Mouse (Mus musculus) limb, embryonic 12.5 days (tissue): ENCODE measurements around the gene Gtf2ird2. TPM values are rescaled to one million over a fixed set of nuclear protein-coding genes. Genes with fewer than 3 reads are reported as not detected.

Source experiments
- ATAC-seq: fragments of 200-750 bp; cut with Nextera tagmentation; 2 replicates; pipeline ENCODE4 v1.8.0; 2017; ENCODE audit warnings: low read depth, moderate TSS enrichment; ENCODE audit not compliant: insufficient number of reproducible peaks, insufficient read depth, low FRiP score, low TSS enrichment
- H3K27ac ChIP-seq: fragments of 300-500 bp; sonication (generic); 2 replicates; pipeline ENCODE4 v1.5.1; 2016; ENCODE audit warnings: mild to moderate bottlenecking, moderate library complexity
- H3K27me3 ChIP-seq: fragments of 300-500 bp; sonication (generic); 2 replicates; pipeline ENCODE4 v1.6.1; 2016; ENCODE audit warnings: mild to moderate bottlenecking, moderate library complexity
- H3K36me3 ChIP-seq: fragments of 300-500 bp; sonication (generic); 2 replicates; pipeline ENCODE4 v1.6.1; 2016; ENCODE audit warnings: mild to moderate bottlenecking, moderate library complexity
- H3K4me1 ChIP-seq: fragments of 300-500 bp; sonication (generic); replicated peaks from 2 replicates; pipeline ENCODE4 v1.6.1; 2016
- H3K4me2 ChIP-seq: fragments of 300-500 bp; sonication (generic); 2 replicates; pipeline ENCODE4 v1.6.1; 2016; ENCODE audit warnings: mild to moderate bottlenecking, moderate library complexity
- H3K4me3 ChIP-seq: fragments of 300-500 bp; sonication (generic); replicated peaks from 2 replicates; pipeline ENCODE4 v1.5.1; 2016; ENCODE audit warnings: mild to moderate bottlenecking
- H3K9ac ChIP-seq: fragments of 300-500 bp; sonication (generic); replicated peaks from 2 replicates; pipeline ENCODE4 v1.6.1; 2016; ENCODE audit warnings: mild to moderate bottlenecking, moderate library complexity
- H3K9me3 ChIP-seq: fragments of 300-500 bp; sonication (generic); 2 replicates; pipeline ENCODE4 v1.6.1; 2016; ENCODE audit warnings: mild to moderate bottlenecking, moderate library complexity
- WGBS: fragments of 180-500 bp; shearing (Covaris S2); methylation state at CpG from one replicate; pipeline ENCODE4 v1.1.7; 2016; 5-methylcytosine and 5-hydroxymethylcytosine counted together
- polyA plus RNA-seq: library from polyadenylated mRNA; unstranded; fragments of >200 nt; fragmentation: Nextera tagmentation; extraction: Ambion mirVana; gene quantifications from 2 replicates; pipeline ENCODE4 v1.2.1, GENCODE M21; 2016

Gtf2ird2 gene
- polyA plus RNA-seq, 1 experiment from 2014 or later, result 13.2 TPM

GRCm38 (mm10) chr5:134221708-134222150 lies 37.9 kb downstream of the Gtf2ird2 start:
- 2% methylated on average over 35 of the region's 36 CpGs for WGBS
- Histone ChIP-seq H3K4me1 (peaks cover 17% of the 10 kb centered on the region), H3K36me3 (peaks cover 9% of the 10 kb centered on the region), H3K9ac (peak overlapping the region; percentile 72), H3K27ac (no peak overlapping the region), H3K27me3 (peaks cover 22% of the 10 kb centered on the region), H3K9me3 (no peaks in the 10 kb centered on the region), H3K4me2 (peak overlapping the region; percentile 73), H3K4me3 (peak overlapping the region; percentile 41)
- ATAC-seq, result no peak

DNA sequence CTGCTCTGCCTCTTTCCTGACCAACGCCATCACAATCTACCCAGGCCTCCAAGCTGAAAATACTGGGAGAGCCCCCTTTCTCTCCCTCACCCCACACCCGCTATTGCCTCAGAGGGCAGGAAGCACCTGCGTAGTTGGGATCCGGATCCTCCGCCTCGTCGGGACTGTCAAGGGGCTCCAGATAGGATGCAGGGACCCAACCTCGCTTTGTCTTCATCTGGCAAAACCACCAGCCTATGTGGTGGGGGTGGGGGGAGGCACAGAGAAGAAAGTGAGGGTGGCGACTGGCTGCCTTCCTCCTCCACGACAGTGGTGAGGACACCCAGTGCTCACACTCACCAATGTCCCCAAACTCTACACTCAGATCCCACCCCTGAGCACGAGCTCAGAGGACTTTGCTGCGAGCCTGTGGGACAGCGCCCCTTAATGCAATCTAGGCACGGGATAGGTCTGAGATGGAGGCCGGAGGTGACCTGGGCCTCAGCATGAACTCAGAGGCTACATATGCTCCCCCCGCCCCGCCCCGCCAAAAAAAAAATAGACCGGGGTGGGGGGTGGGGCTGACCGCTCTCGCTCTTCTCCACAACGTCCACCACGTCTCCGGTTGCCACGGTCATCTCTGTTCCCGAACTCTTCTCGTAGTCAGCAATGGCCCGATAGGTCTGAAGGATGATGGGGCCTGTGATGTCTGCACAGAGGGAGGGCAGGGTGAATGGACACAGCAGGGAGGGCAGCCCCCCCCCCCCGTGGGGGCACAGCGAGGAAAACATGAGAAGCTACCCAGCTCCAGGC lies 41.5 kb downstream of the Gtf2ird2 start:
- H3K4me1 ChIP-seq, result peaks cover 22% of the 10 kb centered on the region
- H3K9me3 ChIP-seq, result no peaks in the 10 kb centered on the region
- no peak overlapping the region for H3K4me3 ChIP-seq
- H3K27ac ChIP-seq, result no peak overlapping the region
- no peak for ATAC-seq
- H3K4me2 ChIP-seq, result no peak overlapping the region
- no peaks in the 10 kb centered on the region for H3K36me3 ChIP-seq
- peaks cover 22% of the 10 kb centered on the region for H3K27me3 ChIP-seq
- 78% methylated on average over 30 of the region's 30 CpGs for WGBS
- no peak overlapping the region for H3K9ac ChIP-seq

DNA sequence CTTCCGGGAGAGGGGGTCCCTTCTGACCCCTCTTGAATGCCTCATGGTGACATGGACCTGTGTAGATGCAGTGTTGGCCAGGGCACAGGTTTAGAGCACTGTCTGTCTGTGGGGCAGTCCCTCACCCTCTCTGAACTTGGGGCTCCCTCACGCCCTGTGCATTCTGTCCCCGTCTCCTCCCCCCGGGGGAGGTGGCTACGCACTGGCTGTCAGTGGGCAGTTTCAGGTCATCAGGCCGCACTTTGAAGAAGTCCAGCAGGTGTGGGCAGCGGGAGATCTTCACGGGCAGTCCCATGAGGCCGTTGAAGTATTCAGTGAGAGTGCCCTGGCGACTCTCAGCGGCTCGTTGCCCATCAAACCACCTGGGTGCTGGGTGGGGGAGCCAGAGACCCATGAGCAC lies 43.1 kb downstream of the Gtf2ird2 start:
- Histone ChIP-seq H3K9ac (no peak overlapping the region), H3K27me3 (peaks cover 10% of the 10 kb centered on the region), H3K4me3 (no peak overlapping the region), H3K9me3 (no peaks in the 10 kb centered on the region), H3K36me3 (no peaks in the 10 kb centered on the region), H3K27ac (0 out of 2 replicates have a peak overlapping the region, but pooled peaks have one; percentile 9), H3K4me2 (no peak overlapping the region), H3K4me1 (peaks cover 17% of the 10 kb centered on the region)
- 0 out of 2 replicates have a peak, but pooled peaks have one; percentile 24 for ATAC-seq
- 60% methylated on average over 12 of the region's 12 CpGs for WGBS

GRCm38 (mm10) chr5:134227574-134228248 lies 43.9 kb downstream of the Gtf2ird2 start:
- H3K9ac ChIP-seq, result no peak overlapping the region
- ATAC-seq, result no peak

DNA sequence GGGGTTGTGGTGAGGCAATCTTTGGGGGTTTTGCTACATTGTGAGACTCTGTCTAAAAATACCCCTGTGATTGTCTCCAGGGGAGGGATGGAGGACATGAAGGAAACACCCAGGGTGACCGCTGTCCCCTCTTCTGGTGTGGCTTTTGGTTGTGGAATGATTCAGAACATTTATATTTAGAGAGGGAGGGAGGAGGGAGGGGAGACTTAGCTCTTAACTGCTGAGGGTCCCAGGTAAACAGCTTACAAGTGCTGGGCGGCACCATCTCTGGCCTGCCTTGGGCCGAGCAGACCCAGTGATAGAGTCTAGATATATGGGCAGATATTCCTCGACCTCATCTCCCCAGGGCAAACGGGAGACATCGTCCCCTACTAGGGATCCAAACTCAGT lies 44.4 kb downstream of the Gtf2ird2 start:
- WGBS, result 80% methylated on average over 6 of the region's 6 CpGs
- H3K27ac ChIP-seq, result no peak overlapping the region

More at GRCm38 (mm10) chr5:134227574-134228248, 43.9 kb downstream of the Gtf2ird2 start:
- no peaks in the 10 kb centered on the region for H3K9me3 ChIP-seq
- WGBS, result 42% methylated on average over 11 of the region's 11 CpGs
- H3K27ac ChIP-seq, result no peak overlapping the region
- peaks cover 2% of the 10 kb centered on the region for H3K27me3 ChIP-seq
- no peak overlapping the region for H3K4me2 ChIP-seq
- no peak overlapping the region for H3K4me3 ChIP-seq
- H3K4me1 ChIP-seq, result peaks cover 20% of the 10 kb centered on the region
- no peaks in the 10 kb centered on the region for H3K36me3 ChIP-seq

DNA sequence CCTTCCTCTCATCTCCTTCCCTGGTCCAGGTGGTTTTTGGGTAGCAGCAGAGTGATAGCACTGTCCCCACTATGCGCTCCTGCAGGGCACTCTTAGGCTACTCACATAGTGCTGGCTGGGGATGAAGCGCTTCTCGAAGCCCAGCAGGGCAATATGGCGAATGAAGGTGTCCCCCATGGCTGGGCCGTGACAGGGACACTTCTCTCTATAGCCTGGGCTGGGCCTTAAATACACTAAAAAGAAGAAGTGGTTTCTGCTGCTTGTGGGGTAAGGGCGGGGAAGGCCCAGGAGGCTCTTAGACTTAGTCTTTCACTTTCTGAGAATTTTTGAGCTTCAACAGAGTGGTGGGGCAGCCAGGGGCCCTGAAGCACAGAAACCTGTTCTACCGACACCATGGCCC lies 45.6 kb downstream of the Gtf2ird2 start, which contains the start of gene Ncf1:
TSS of gene Ncf1 (minus strand) at position 235 of the 400 bp plus-strand sequence.
- Histone ChIP-seq H3K4me2 (no peak within 1 kb of the TSS), H3K9ac (no peak within 1 kb of the TSS), H3K9me3 (no peaks in the 10 kb centered on the region), H3K4me1 (peaks cover 37% of the 10 kb centered on the region), H3K4me3 (no peak within 1 kb of the TSS), H3K36me3 (no peaks in the 10 kb centered on the region), H3K27me3 (no peaks in the 10 kb centered on the region), H3K27ac (no peak within 1 kb of the TSS)
- no peak for ATAC-seq
- WGBS, result 86% methylated on average over 7 of the region's 7 CpGs

More for the DNA sequence above, 44.4 kb downstream of the Gtf2ird2 start:
- no peak for ATAC-seq
- Histone ChIP-seq H3K36me3 (no peaks in the 10 kb centered on the region), H3K9ac (no peak overlapping the region), H3K4me1 (peaks cover 26% of the 10 kb centered on the region), H3K27me3 (no peaks in the 10 kb centered on the region), H3K4me2 (no peak overlapping the region), H3K4me3 (no peak overlapping the region), H3K9me3 (no peaks in the 10 kb centered on the region)

GRCm38 (mm10) chr5:134231376-134231775 lies 47.6 kb downstream of the Gtf2ird2 start:
- Histone ChIP-seq H3K36me3 (peaks cover 12% of the 10 kb centered on the region), H3K9ac (no peak overlapping the region), H3K27ac (no peak overlapping the region), H3K4me2 (no peak overlapping the region), H3K9me3 (no peaks in the 10 kb centered on the region), H3K4me1 (peaks cover 54% of the 10 kb centered on the region), H3K27me3 (no peaks in the 10 kb centered on the region), H3K4me3 (no peak overlapping the region)
- 90% methylated on average over 5 of the region's 5 CpGs for WGBS
- no peak for ATAC-seq

- Histone ChIP-seq H3K4me1 (peaks cover 47% of the 10 kb centered on the region), H3K36me3 (peaks cover 19% of the 10 kb centered on the region), H3K4me3 (no peak overlapping the region), H3K9me3 (no peaks in the 10 kb centered on the region), H3K9ac (no peak overlapping the region), H3K4me2 (no peak overlapping the region), H3K27ac (no peak overlapping the region), H3K27me3 (no peaks in the 10 kb centered on the region)
- WGBS, result 63% methylated on average over 6 of the region's 6 CpGs
- no peak for ATAC-seq
Measured at GRCm38 (mm10) chr5:134232111-134232510, 48.3 kb downstream of the Gtf2ird2 start.

DNA sequence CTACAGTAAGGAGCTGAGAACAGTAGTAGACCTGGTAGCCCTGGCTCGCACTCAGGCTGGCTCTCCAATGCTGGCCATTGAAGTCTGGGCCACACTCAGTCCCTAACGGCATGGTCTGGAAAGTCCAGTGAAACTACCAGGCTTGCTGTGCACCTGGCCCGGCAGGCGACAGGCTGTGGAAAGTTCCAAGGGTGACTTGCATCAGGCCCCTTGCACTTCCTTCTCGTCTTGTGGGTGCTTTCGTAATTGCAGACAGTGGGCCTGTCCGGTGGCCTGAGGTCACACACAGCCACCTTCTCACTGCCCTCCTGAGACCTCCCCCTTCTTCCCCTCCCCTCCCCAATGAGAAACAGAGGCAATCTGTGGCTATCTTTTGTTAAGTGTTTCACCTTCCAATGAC lies 48.7 kb downstream of the Gtf2ird2 start:
- Histone ChIP-seq H3K36me3 (peaks cover 24% of the 10 kb centered on the region), H3K27me3 (no peaks in the 10 kb centered on the region), H3K4me1 (peaks cover 46% of the 10 kb centered on the region), H3K9ac (no peak overlapping the region), H3K4me2 (no peak overlapping the region), H3K27ac (0 out of 2 replicates have a peak overlapping the region, but pooled peaks have one; percentile 51), H3K9me3 (no peaks in the 10 kb centered on the region), H3K4me3 (no peak overlapping the region)
- ATAC-seq, result no peak
- 17% methylated on average over 7 of the region's 7 CpGs for WGBS

DNA sequence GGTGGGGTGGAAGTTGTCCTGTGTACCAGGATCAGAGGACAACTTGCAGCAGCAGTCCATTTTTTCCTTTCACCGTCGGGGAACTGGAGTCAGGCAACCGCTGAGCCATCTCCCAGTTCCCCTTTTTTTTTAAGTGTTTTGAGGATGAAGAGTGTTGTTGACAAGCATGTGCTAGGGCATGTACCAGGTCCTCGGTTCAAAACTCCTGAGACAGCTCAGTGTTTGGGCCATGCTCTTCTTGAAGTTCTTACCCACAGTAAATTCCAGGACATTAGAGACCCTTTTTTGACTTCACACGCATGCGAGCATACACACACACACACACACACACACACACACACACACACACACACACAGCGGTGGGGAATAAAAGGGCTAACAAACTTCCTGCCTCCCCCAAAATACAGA lies 49.4 kb downstream of the Gtf2ird2 start:
- no peak overlapping the region for H3K9ac ChIP-seq
- no peak overlapping the region for H3K4me3 ChIP-seq
- peak overlapping the region; percentile 4 for H3K27ac ChIP-seq
- WGBS, result 55% methylated on average over 7 of the region's 7 CpGs
- no peak for ATAC-seq
- H3K27me3 ChIP-seq, result no peaks in the 10 kb centered on the region
- peaks cover 31% of the 10 kb centered on the region for H3K36me3 ChIP-seq
- no peak overlapping the region for H3K4me2 ChIP-seq
- peaks cover 46% of the 10 kb centered on the region for H3K4me1 ChIP-seq
- no peaks in the 10 kb centered on the region for H3K9me3 ChIP-seq

DNA sequence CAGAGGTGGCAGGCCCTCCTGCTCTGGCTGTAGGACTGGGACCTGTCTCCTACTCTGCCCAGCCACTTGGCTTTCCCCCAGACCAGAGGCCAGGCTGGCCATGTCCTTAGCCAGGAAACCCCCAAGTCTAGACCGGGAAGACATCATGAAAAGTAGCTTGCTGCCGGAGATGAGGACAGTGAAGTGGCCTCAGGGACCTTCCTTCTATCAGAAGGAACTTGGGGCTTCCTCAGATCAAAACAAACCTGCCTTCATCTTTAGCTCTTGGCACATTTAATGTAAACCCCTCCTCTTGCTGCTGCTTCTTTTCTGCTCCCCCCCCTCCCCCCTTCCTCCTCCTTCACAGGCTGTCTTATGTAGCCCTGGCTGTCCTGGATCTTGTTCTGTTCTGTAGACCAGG lies 50.4 kb downstream of the Gtf2ird2 start:
- no peak overlapping the region for H3K4me2 ChIP-seq
- no peak for ATAC-seq
- H3K36me3 ChIP-seq, result peaks cover 40% of the 10 kb centered on the region
- H3K9me3 ChIP-seq, result no peaks in the 10 kb centered on the region
- H3K27me3 ChIP-seq, result no peaks in the 10 kb centered on the region
- no peak overlapping the region for H3K9ac ChIP-seq
- peak overlapping the region; percentile 86 for H3K27ac ChIP-seq
- peaks cover 46% of the 10 kb centered on the region for H3K4me1 ChIP-seq
- WGBS, result 73% methylated on average over 2 of the region's 2 CpGs
- no peak overlapping the region for H3K4me3 ChIP-seq
